Mouse (Mus musculus): ENCODE data around the gene Arl4d. TPM values are rescaled to one million over a fixed set of nuclear protein-coding genes. Genes with fewer than 3 reads are reported as not detected.

Arl4d gene
- polyA plus RNA-seq, 1 experiment from 2014 or later = 4.1 TPM

- TF ChIP-seq EP300 (IDR thresholded peaks at IDR 0.05; ENCODE audit: low read depth) (no peak), CTCF (IDR thresholded peaks at IDR 0.05; ENCODE audit: low read depth) (no peak)
Measured at GRCm38 (mm10) chr11:101714012-101714411, 48.7 kb downstream of the Arl4d start.

More at GRCm38 (mm10) chr11:101714012-101714411, 48.7 kb downstream of the Arl4d start:
- no peak overlapping the region for H3K4me2 ChIP-seq (ENCODE audit: low read depth, low read length)
- H3K4me1 ChIP-seq (ENCODE audit: insufficient read depth) = peaks cover 14% of the 10 kb centered on the region
- 67% methylated on average over 7 of the region's 7 CpGs for WGBS (ENCODE audit: insufficient replicate concordance)
- DNase-seq = peak; percentile 26
- H3K36me3 ChIP-seq (replicated peaks; ENCODE audit: insufficient read depth, low read length) = no peaks in the 10 kb centered on the region
- peak overlapping the region; percentile 74 for H3K27ac ChIP-seq (ENCODE audit: low read depth)
- no peak overlapping the region for H3K4me3 ChIP-seq (ENCODE audit: low read depth, low read length)
- no peak overlapping the region for H3K9ac ChIP-seq (replicated peaks)
- no peaks in the 10 kb centered on the region for H3K27me3 ChIP-seq (ENCODE audit: insufficient read depth, low read length)
- ATAC-seq = peak; percentile 88
- no peaks in the 10 kb centered on the region for H3K9me3 ChIP-seq (ENCODE audit: low read length)

Other genes starting within 250 kb of the Arl4d start
- gene Aarsd1, start 247.9 kb upstream of the Arl4d start, polyA plus RNA-seq (2015; fragmentation: Nextera tagmentation; extraction: Ambion mirVana) = 23.7 and 24.2 TPM in 2 replicates
- 0.49 and 1.5 TPM in 2 replicates for gene Gm27029, start 240.7 kb upstream of the Arl4d start, polyA plus RNA-seq (2015; fragmentation: Nextera tagmentation; extraction: Ambion mirVana)
- gene Rundc1, start 240.5 kb upstream of the Arl4d start, polyA plus RNA-seq (2015; fragmentation: Nextera tagmentation; extraction: Ambion mirVana) = 4.3 and 4.4 TPM in 2 replicates
- 0.65 and 1.0 TPM in 2 replicates for gene Ptges3l, start 240.2 kb upstream of the Arl4d start, polyA plus RNA-seq (2015; fragmentation: Nextera tagmentation; extraction: Ambion mirVana)
- gene Rpl27, start 223.2 kb upstream of the Arl4d start, polyA plus RNA-seq (2015; fragmentation: Nextera tagmentation; extraction: Ambion mirVana) = 205 and 213 TPM in 2 replicates
- gene Ifi35, start 217.1 kb upstream of the Arl4d start, polyA plus RNA-seq (2015; fragmentation: Nextera tagmentation; extraction: Ambion mirVana) = 27.2 and 28.2 TPM in 2 replicates
- gene Rnd2, start 200.5 kb upstream of the Arl4d start, polyA plus RNA-seq (2015; fragmentation: Nextera tagmentation; extraction: Ambion mirVana) = 1.9 and 2.0 TPM in 2 replicates
- 8.3 and 8.4 TPM in 2 replicates for gene Vat1, start 199.3 kb upstream of the Arl4d start, polyA plus RNA-seq (2015; fragmentation: Nextera tagmentation; extraction: Ambion mirVana)
- 3.9 and 5.0 TPM in 2 replicates for gene Brca1, start 113.6 kb upstream of the Arl4d start, polyA plus RNA-seq (2015; fragmentation: Nextera tagmentation; extraction: Ambion mirVana)
- 32.8 and 35.3 TPM in 2 replicates for gene Nbr1, start 113.4 kb upstream of the Arl4d start, polyA plus RNA-seq (2015; fragmentation: Nextera tagmentation; extraction: Ambion mirVana)
- 10.8 and 11.2 TPM in 2 replicates for gene Tmem106a, start 83.3 kb upstream of the Arl4d start, polyA plus RNA-seq (2015; fragmentation: Nextera tagmentation; extraction: Ambion mirVana)
- gene Gm11634, start 66.3 kb upstream of the Arl4d start, polyA plus RNA-seq (2015; fragmentation: Nextera tagmentation; extraction: Ambion mirVana) = not detected in 2 replicates
- gene Rdm1, start 38.3 kb upstream of the Arl4d start, polyA plus RNA-seq (2015; fragmentation: Nextera tagmentation; extraction: Ambion mirVana) = 7.4 and 8.4 TPM in 2 replicates
- gene Dhx8, start 67.4 kb downstream of the Arl4d start, polyA plus RNA-seq (2015; fragmentation: Nextera tagmentation; extraction: Ambion mirVana) = 10.2 and 12.9 TPM in 2 replicates
- gene Etv4, start 119.8 kb downstream of the Arl4d start, polyA plus RNA-seq (2015; fragmentation: Nextera tagmentation; extraction: Ambion mirVana) = 0.15 and 0.39 TPM in 2 replicates
- 0.05 and 0.11 TPM in 2 replicates for gene Meox1, start 228.8 kb downstream of the Arl4d start, polyA plus RNA-seq (2015; fragmentation: Nextera tagmentation; extraction: Ambion mirVana)